Mouse (Mus musculus) liver, embryonic 13.5 days (tissue): ENCODE data around the gene Gdap1l1. TPM values are rescaled to one million over a fixed set of nuclear protein-coding genes. Genes with fewer than 3 reads are reported as not detected.
"Not testable (repeated sequence)": the region's sequence is repeated elsewhere in the genome, so short reads cannot be mapped to it uniquely, and the experiment has no call there.

ENCODE experiments used
- ATAC-seq: fragments of 200-750 bp; cut with Nextera tagmentation; 2 replicates; pipeline ENCODE4 v1.8.0; 2017; ENCODE audit warnings: low read depth, mild to moderate bottlenecking, moderate number of reproducible peaks, moderate library complexity
- DNase-seq: peaks from one replicate; pipeline ENCODE4 v3.0.0; 2022
- H3K27ac ChIP-seq: fragments of 300-500 bp; sonication (generic); 2 replicates; pipeline ENCODE4 v1.5.1; 2015; ENCODE audit warnings: moderate library complexity, mild to moderate bottlenecking, inconsistent platforms
- H3K27me3 ChIP-seq: fragments of 300-500 bp; sonication (generic); 2 replicates; pipeline ENCODE4 v1.6.1; 2015; ENCODE audit warnings: mild to moderate bottlenecking, inconsistent platforms
- H3K36me3 ChIP-seq: fragments of 300-500 bp; sonication (generic); 2 replicates; pipeline ENCODE4 v1.6.1; 2015; ENCODE audit warnings: mild to moderate bottlenecking, inconsistent platforms
- H3K4me1 ChIP-seq: fragments of 300-500 bp; sonication (generic); replicated peaks from 2 replicates; pipeline ENCODE4 v1.6.1; 2015; ENCODE audit warnings: inconsistent platforms
- H3K4me2 ChIP-seq: fragments of 300-500 bp; sonication (generic); 2 replicates; pipeline ENCODE4 v1.6.1; 2015; ENCODE audit warnings: inconsistent platforms, mild to moderate bottlenecking, moderate library complexity
- H3K4me3 ChIP-seq: fragments of 300-500 bp; sonication (generic); replicated peaks from 2 replicates; pipeline ENCODE4 v1.5.1; 2015; ENCODE audit warnings: mild to moderate bottlenecking, inconsistent platforms
- H3K9ac ChIP-seq: fragments of 300-500 bp; sonication (generic); 2 replicates; pipeline ENCODE4 v1.6.1; 2015; ENCODE audit warnings: mild to moderate bottlenecking, inconsistent platforms
- H3K9me3 ChIP-seq: fragments of 300-500 bp; sonication (generic); replicated peaks from 2 replicates; pipeline ENCODE4 v1.6.1; 2016; ENCODE audit warnings: inconsistent platforms
- WGBS: fragments of 180-500 bp; shearing (Covaris S2); methylation state at CpG from one replicate; pipeline ENCODE4 v1.1.7; 2015; ENCODE audit not compliant: insufficient replicate concordance; 5-methylcytosine and 5-hydroxymethylcytosine counted together
- polyA plus RNA-seq: library from polyadenylated mRNA; unstranded; fragments of >200 nt; fragmentation: Nextera tagmentation; extraction: Ambion mirVana; gene quantifications from 2 replicates; pipeline ENCODE4 v1.2.1, GENCODE M21; 2015

The Gdap1l1 gene
- polyA plus RNA-seq, 1 experiment from 2014 or later = 0.35 TPM

DNA sequence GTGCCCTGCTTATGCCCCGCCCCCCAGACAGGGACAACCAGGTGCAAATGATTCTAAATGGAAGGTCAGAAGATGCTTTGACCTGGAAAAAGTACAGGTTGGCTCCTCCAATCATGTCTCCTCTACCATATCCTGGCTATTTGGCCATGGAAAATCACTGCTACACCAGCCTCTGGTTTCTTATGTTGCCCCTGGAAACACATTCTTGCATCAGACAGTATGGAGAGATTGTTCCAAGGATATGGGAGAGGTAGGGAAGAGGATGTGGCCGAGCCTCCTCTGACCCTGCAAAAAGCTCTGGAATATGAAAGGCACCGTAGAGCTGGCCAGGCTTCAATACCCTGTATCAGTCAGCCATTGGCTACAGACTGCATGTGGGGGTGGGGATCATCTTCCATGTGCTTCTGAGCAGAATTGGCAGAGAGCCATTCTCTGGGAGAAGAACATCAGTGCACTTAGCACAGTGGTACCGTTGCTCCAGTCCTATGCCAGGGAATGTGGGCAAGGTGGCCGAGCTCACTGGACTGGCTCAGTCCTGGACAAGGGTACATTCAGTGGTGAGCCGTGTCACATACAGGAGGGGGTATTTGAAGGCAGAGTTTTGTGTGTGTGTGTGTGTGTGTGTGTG is 12.5 kb downstream of the Gdap1l1 start:
- DNase-seq (no peak), ATAC-seq (no peak)
- H3K4me2 ChIP-seq = no peak overlapping the region
- no peaks in the 10 kb centered on the region for H3K9me3 ChIP-seq
- no peaks in the 10 kb centered on the region for H3K36me3 ChIP-seq
- WGBS = 45% methylated on average over 6 of the region's 6 CpGs
- no peak overlapping the region for H3K9ac ChIP-seq
- no peaks in the 10 kb centered on the region for H3K4me1 ChIP-seq
- no peak overlapping the region for H3K4me3 ChIP-seq
- H3K27me3 ChIP-seq = no peaks in the 10 kb centered on the region
- H3K27ac ChIP-seq = no peak overlapping the region

DNA sequence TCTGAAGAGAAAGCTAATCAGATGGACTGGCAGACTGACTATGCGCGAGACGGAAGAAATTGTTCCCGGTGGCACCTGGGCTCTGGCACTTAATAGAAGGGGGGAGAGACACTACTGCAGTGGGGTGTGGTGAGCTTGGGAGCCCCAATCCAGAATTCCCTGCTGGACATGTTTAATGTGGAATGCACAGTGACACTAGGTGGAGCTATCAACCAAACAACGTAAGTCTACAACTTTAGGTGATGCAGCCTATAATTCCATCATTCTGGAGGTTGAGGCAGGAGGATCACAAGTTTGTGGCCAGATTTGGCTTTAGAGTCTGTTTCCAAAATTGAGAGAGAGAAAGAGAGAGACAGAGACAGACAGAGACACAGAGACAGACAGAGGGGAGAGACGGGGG is 14.5 kb downstream of the Gdap1l1 start:
- Histone ChIP-seq H3K36me3 (no peaks in the 10 kb centered on the region), H3K4me2 (no peak overlapping the region), H3K27me3 (peaks cover 10% of the 10 kb centered on the region; the same call in 1 of the 2 replicates), H3K9ac (no peak overlapping the region), H3K27ac (no peak overlapping the region), H3K4me3 (no peak overlapping the region), H3K9me3 (no peaks in the 10 kb centered on the region), H3K4me1 (no peaks in the 10 kb centered on the region)
- WGBS = 79% methylated on average over 6 of the region's 6 CpGs
- ATAC-seq (no peak), DNase-seq (no peak)

DNA sequence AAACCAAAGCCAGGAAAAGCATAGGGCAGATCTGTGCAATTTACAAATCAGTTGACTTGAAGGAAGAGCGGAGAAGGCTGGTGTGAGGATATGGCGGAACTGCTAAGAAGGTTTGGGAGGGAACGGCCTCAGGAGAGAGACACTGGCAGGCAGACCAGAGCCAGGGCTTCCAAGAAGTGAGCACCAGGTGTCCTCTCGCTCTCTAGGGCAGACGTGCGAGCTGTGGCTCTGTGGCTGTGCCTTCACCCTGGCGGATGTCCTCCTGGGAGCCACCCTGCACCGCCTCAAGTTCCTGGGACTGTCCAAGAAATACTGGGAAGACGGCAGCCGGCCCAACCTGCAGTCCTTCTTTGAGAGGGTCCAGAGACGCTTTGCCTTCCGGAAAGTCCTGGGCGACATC is 15.1 kb downstream of the Gdap1l1 start:
- Histone ChIP-seq H3K4me1 (no peaks in the 10 kb centered on the region), H3K4me3 (no peak overlapping the region), H3K27ac (no peak overlapping the region), H3K36me3 (no peaks in the 10 kb centered on the region), H3K9ac (no peak overlapping the region), H3K27me3 (peaks cover 16% of the 10 kb centered on the region), H3K4me2 (no peak overlapping the region), H3K9me3 (no peaks in the 10 kb centered on the region)
- ATAC-seq (no peak), DNase-seq (no peak)
- 82% methylated on average over 13 of the region's 13 CpGs for WGBS

DNA sequence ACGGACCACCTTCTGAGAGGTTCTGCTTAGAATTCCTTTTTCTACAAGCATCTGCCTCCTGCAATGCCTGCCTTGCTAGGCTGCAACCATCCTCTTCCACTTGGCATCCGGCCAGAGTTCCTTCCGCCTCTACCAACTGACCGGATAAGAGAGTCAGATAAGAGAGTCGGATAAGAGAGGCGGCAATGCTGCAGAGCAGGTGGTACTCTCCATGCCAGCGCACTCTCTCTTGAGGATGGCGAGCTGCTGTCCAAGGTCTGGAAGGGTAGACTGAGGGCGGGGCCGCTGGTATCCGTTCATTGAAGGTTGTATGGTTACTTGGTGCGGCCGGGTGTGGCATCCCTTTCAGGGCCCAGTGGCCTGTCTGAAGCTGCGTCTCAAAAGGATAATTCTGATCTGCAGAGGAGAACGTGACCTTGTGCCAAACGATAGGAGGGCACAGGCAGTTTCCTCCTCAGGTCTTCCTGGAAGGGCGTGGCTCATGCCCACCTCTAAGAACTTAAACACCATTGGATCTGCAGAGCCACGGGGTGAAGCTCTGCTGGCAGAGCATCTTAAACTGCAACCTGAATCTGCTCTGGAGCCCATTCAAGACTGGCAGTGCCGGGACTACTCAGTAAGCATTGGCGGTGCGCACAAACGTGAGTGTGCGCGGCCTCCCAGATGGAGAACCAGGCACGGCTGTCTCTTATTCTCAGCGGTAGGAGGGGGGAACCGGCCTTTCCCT is 20.4 kb downstream of the Gdap1l1 start:
- no peaks in the 10 kb centered on the region for H3K9me3 ChIP-seq
- no peak for ATAC-seq
- H3K27ac ChIP-seq = no peak overlapping the region
- no peak overlapping the region for H3K9ac ChIP-seq
- no peak for DNase-seq
- H3K4me3 ChIP-seq = no peak overlapping the region
- H3K4me1 ChIP-seq = peaks cover 13% of the 10 kb centered on the region; the same call in 1 of the 2 replicates
- H3K36me3 ChIP-seq = no peaks in the 10 kb centered on the region
- H3K27me3 ChIP-seq = peaks cover 32% of the 10 kb centered on the region
- no peak overlapping the region for H3K4me2 ChIP-seq
- WGBS = 31% methylated on average over 27 of the region's 27 CpGs

DNA sequence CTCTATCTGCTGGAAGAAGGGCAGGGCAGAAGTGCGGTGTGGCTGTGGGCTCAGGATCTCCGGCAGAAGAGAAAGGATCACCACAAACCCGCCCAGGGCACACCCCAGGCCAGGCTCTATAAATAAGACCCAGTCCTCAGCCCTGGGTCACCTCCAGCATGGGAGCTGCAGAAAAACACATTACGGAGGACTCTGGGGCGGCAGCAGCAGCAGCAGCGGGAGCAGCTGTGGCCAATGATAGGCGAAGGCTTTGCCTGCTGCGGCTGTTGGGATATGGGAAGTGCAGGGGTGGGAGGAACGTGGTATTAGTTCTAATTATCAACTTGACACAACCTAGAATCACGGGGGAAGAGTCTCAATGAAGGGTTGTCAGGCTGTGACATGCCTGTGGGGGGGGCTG is 21.1 kb downstream of the Gdap1l1 start:
- Histone ChIP-seq H3K27me3 (peaks cover 32% of the 10 kb centered on the region), H3K4me3 (no peak overlapping the region), H3K4me2 (no peak overlapping the region), H3K4me1 (peaks cover 13% of the 10 kb centered on the region; the same call in 1 of the 2 replicates), H3K9ac (no peak overlapping the region), H3K9me3 (no peaks in the 10 kb centered on the region), H3K36me3 (no peaks in the 10 kb centered on the region), H3K27ac (no peak overlapping the region)
- 36% methylated on average over 10 of the region's 10 CpGs for WGBS
- DNase-seq (no peak), ATAC-seq (no peak)

DNA sequence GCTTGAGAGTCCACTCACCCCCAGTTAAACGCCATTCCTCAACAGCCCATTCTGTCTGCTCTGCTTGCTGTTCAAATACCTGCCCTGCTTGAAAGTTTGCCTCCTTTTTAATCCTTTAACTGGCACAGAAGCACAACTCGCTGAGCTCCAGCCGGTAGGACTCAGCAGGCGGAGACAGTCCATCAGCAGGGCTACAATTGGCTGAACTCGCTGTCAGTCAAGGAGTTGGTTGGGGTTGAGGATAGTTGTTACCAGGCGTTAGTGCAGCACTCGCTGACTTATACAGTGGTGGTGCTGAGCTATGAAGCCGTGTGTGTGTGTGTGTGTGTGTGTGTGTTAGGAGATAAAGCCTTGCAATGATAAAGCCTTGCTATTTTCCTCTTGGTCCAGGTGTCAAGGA is 22.3 kb downstream of the Gdap1l1 start:
- ATAC-seq (no peak), DNase-seq (no peak)
- H3K4me1 ChIP-seq = peaks cover 13% of the 10 kb centered on the region; the same call in 1 of the 2 replicates
- no peaks in the 10 kb centered on the region for H3K36me3 ChIP-seq
- no peak overlapping the region for H3K4me3 ChIP-seq
- H3K27ac ChIP-seq = no peak overlapping the region
- peaks cover 32% of the 10 kb centered on the region for H3K27me3 ChIP-seq
- H3K4me2 ChIP-seq = no peak overlapping the region
- H3K9ac ChIP-seq = no peak overlapping the region
- no peaks in the 10 kb centered on the region for H3K9me3 ChIP-seq
- 74% methylated on average over 8 of the region's 8 CpGs for WGBS

DNA sequence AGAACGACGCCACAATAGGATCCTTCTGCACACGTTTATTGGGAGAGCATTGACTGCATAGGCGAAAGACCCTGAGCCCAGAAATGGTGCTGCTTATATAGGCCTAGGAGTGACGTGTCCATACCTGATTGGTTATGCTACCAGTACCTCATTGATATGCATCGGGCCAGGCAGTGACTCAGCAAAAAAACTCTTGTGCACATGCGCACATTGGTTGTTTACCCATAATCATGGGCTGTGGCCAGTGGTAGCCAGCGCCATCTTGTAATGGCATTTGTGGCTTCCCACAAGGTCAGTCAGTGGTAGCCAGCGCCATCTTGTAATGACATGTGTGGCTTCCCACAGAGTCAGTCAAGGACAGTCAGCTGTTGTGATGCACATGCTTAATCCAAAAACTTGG is 23.0 kb downstream of the Gdap1l1 start:
- 81% methylated on average over 9 of the region's 9 CpGs for WGBS
- H3K9ac ChIP-seq, ATAC-seq, H3K4me2 ChIP-seq, H3K36me3 ChIP-seq, H3K27ac ChIP-seq, DNase-seq, H3K4me3 ChIP-seq, H3K9me3 ChIP-seq: not testable (repeated sequence)
- peaks cover 32% of the 10 kb centered on the region for H3K27me3 ChIP-seq
- H3K4me1 ChIP-seq = peaks cover 13% of the 10 kb centered on the region; the same call in 1 of the 2 replicates

DNA sequence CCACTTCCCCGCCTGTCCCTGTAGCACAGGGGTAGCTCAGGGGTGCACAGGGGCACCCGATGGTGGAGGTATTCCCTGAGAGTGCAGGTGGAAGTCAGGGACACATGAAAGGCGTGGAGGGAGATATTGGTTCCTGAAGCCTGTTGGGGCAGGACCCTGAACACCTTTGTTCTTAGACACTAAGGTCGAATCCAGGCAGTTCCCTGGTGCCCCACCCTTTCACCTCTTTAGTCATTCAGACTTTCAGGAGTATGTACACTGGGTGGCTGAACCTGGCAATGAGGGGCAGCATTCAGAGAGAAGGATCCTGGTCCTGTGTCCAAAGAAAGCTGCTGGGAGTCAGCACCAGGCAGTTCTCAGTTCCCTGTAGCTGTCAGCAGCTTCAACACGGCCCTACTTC is 24.1 kb downstream of the Gdap1l1 start:
- H3K9me3 ChIP-seq = no peaks in the 10 kb centered on the region
- no peak overlapping the region for H3K9ac ChIP-seq
- H3K4me3 ChIP-seq = no peak overlapping the region
- H3K36me3 ChIP-seq = no peaks in the 10 kb centered on the region
- no peak overlapping the region for H3K4me2 ChIP-seq
- H3K27me3 ChIP-seq = peaks cover 25% of the 10 kb centered on the region
- H3K4me1 ChIP-seq = peaks cover 13% of the 10 kb centered on the region; the same call in 1 of the 2 replicates
- no peak for ATAC-seq
- no peak overlapping the region for H3K27ac ChIP-seq
- WGBS = 42% methylated on average over 5 of the region's 5 CpGs
- DNase-seq = no peak

DNA sequence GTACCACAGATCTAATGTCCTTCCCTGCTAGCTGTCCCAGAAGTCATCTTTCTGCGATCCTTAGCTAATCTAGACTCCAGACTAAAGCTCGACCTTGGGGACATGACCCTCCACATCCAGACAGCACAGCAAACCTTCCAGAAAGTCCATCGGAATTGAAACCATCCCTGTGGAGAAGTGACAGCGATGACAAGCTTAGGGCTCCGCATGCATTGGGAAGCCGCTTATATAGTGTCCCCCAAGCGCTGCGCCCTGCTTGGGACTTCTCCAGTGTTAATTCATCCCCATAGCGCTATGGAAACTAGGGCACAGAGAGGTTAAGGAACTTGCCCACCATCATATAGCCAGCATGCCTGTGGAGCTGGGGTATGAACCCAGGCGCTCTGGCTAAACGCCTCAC is 24.5 kb downstream of the Gdap1l1 start:
- Histone ChIP-seq H3K27ac (no peak overlapping the region), H3K9ac (no peak overlapping the region), H3K4me3 (no peak overlapping the region), H3K27me3 (peaks cover 21% of the 10 kb centered on the region), H3K4me1 (peaks cover 13% of the 10 kb centered on the region; the same call in 1 of the 2 replicates), H3K9me3 (no peaks in the 10 kb centered on the region), H3K4me2 (no peak overlapping the region), H3K36me3 (peaks cover 3% of the 10 kb centered on the region)
- ATAC-seq (no peak), DNase-seq (no peak)
- WGBS = 67% methylated on average over 11 of the region's 11 CpGs

DNA sequence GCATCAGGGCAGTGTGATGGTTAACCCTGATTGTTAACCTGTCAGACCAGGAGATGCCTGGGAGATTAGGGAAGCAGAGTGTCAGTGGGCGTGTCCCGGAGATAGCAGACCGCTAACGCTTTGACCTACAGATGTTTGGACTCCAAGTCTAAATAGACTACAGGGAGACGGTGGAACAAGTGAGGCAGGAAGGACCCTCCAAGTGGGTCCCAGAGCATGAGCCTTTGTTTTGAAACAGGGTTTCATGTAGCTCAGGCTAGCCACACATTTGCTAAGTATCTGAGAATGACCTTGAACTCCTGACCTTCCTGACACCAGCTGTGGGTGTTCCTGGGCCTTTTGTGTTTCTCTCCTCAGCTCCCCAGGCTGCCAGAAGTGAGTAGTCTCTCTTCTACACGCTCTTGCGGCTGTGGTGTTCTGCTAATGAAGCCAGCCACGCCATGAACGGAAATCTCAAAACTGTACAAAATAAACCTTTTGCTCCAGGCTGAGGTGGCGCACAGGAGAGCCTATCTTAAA is 25.0 kb downstream of the Gdap1l1 start:
- H3K9ac ChIP-seq = no peak overlapping the region
- ATAC-seq = no peak
- no peak overlapping the region for H3K27ac ChIP-seq
- no peak for DNase-seq
- whole genome bisulfite sequencing = 45% methylated on average over 10 of the region's 10 CpGs
- peaks cover 13% of the 10 kb centered on the region; the same call in 1 of the 2 replicates for H3K4me1 ChIP-seq
- H3K9me3 ChIP-seq = no peaks in the 10 kb centered on the region
- H3K4me3 ChIP-seq = no peak overlapping the region
- peaks cover 7% of the 10 kb centered on the region for H3K36me3 ChIP-seq
- peaks cover 16% of the 10 kb centered on the region for H3K27me3 ChIP-seq
- no peak overlapping the region for H3K4me2 ChIP-seq

DNA sequence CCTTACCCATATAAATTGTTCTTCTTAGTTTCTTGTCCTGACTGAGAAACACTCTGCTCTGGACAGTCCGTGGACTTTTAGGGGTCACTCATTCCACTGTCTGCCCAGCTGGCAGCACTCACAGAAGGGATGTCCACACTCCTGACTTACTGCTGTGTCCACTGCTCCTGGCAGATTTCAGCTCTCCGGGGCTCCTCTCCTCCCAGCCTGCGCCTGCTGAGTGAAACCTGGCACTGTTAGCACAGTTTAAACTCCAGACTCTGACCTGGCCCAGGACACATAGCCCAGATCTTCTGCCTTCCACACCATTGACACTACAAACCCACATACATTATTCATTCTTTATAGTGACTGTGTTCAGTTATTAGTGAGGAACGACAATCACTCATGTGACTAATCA is 25.7 kb downstream of the Gdap1l1 start:
- no peak for DNase-seq
- peaks cover 10% of the 10 kb centered on the region; the same call in 1 of the 2 replicates for H3K4me1 ChIP-seq
- peaks cover 13% of the 10 kb centered on the region for H3K36me3 ChIP-seq
- peaks cover 9% of the 10 kb centered on the region for H3K27me3 ChIP-seq
- H3K9ac ChIP-seq = no peak overlapping the region
- no peak for ATAC-seq
- 68% methylated on average over 4 of the region's 4 CpGs for WGBS
- H3K27ac ChIP-seq = no peak overlapping the region
- H3K4me3 ChIP-seq = no peak overlapping the region
- no peaks in the 10 kb centered on the region for H3K9me3 ChIP-seq
- no peak overlapping the region for H3K4me2 ChIP-seq
